Mouse (Mus musculus) bone marrow, adult 2 months (tissue): ENCODE measurements around the gene Sec24a.
"Not testable (repeated sequence)": the region's sequence is repeated elsewhere in the genome, so short reads cannot be mapped to it uniquely, and the experiment has no call there.

Experiments used
- CTCF ChIP-seq: fragments of 200-500 bp; IDR thresholded peaks from 2 replicates; pipeline ENCODE4 v1.5.1; 2011; ENCODE audit warnings: low read length, control low read depth; ENCODE audit not compliant: control insufficient read depth, insufficient read depth
- POLR2A ChIP-seq: fragments of 200-500 bp; IDR thresholded peaks from 2 replicates; pipeline ENCODE4 v1.6.1; 2011; ENCODE audit warnings: low read depth, mild to moderate bottlenecking, control low read depth, low read length, borderline replicate concordance; ENCODE audit not compliant: control insufficient read depth

GRCm38 (mm10) chr11:51751623-51752225 lies 11.7 kb downstream of the Sec24a start:
- not testable (repeated sequence) for TF ChIP-seq CTCF, POLR2A
